In the genomic region with DNA sequence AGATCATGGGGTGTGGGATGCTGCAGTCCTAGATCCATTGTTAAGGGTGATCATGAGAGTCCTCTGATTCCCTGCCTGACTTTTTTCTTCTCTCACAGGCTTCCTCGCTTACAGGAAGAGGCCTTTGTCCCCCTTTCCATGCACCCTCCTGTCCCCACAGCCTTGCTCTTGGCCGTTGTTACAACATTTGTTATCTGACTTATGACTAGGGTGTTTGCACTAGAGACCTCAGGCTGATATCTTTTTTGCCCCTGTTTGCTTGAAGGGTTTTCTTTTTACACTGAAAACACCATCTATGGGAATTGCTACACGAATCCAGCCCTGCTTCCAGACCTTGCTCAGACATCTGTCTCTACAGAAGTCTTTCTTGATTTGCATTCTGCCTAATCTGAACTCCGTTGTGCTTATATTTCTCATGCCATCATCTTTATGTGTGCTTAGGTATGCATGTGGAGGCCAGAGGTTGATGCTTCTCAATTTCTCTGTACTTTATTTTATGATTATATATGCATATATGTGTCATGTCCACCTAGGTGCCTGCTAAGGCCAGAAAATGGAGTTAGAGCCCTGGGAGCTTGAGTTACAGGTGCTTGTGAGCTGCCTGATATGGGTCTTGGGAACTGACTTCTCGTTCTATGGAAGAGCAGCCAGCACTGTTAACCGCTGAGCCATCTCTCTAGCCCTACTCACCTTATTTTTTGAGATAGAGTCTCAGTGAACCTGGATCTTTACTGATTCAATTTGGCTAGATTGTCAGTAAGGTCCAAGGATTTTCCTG, we compare ENCODE assay signal across 19 mouse cellular contexts. TPM values are rescaled to one million over a fixed set of nuclear protein-coding genes. Genes with fewer than 3 reads are reported as not detected.
DNase-seq lines count a peak whose midpoint lies in the region.
"Had no signal": no experiment of that assay in that cellular context is flagged by ENCODE, and none has a peak within 500 bp of the region (broad histone marks: within the 10 kb centered on the region; RNA-seq: fewer than 3 reads in every experiment).

No protein-coding gene starts in this region.

- H3K27me3 ChIP-seq in limb, embryonic 10.5 days (ENCODE audit: low read depth, poor library complexity, severe bottlenecking): no peaks in the 10 kb centered on the region
- H3K27me3 ChIP-seq: embryonic facial prominence, embryonic 15.5 days; limb, embryonic 13.5 days; lung, embryonic 15.5 days had no signal

- WGBS in limb, embryonic 10.5 days: 57% methylated on average over 6 of the region's 6 CpGs

- DNase-seq in heart, adult 11 months: peak; percentile 87
- DNase-seq in heart, postnatal 36 days: no peak
- peak; percentile 6 for DNase-seq in retina, postnatal 1 day
- no peak for DNase-seq in retina, embryonic 14.5 days (ENCODE audit: low spot score)
- peak; percentile 29 for DNase-seq in limb, embryonic 10.5 days (ENCODE audit: low spot score)
- peak; percentile 24 for DNase-seq in yolk sac, embryonic 10.5 days (ENCODE audit: low spot score)
- DNase-seq in cerebellum, postnatal 14 days: no peak
- DNase-seq in cerebellum, adult 11 months: no peak
- DNase-seq: cerebellum, postnatal 10 days; gastrocnemius, adult 2 months; kidney, adult 11 months; kidney, postnatal 4 days had no signal

- H3K9me3 ChIP-seq in limb, embryonic 10.5 days (replicated peaks): peaks cover 80% of the 10 kb centered on the region

- no peaks in the 10 kb centered on the region for H3K36me3 ChIP-seq in limb, embryonic 10.5 days
- H3K36me3 ChIP-seq: embryonic facial prominence, embryonic 15.5 days; limb, embryonic 13.5 days; lung, embryonic 15.5 days had no signal

- intact Hi-C loops in heart, postnatal 36 days (cut with DNase I): no loop called here

- no peak overlapping the region for H3K4me3 ChIP-seq in limb, embryonic 10.5 days
- H3K4me3 ChIP-seq: embryonic facial prominence, embryonic 15.5 days; gastrocnemius, adult 2 months; limb, embryonic 13.5 days; lung, embryonic 15.5 days had no signal

- no peak overlapping the region for H3K27ac ChIP-seq in limb, embryonic 10.5 days
- H3K27ac ChIP-seq: embryonic facial prominence, embryonic 15.5 days; gastrocnemius, adult 2 months; limb, embryonic 13.5 days; lung, embryonic 15.5 days had no signal

- no peaks in the 10 kb centered on the region for H3K4me1 ChIP-seq in limb, embryonic 10.5 days
- H3K4me1 ChIP-seq: embryonic facial prominence, embryonic 15.5 days; limb, embryonic 13.5 days; lung, embryonic 15.5 days had no signal

RNA-seq across cellular contexts. Expression of a gene that starts 27.7 kb away (rescaled TPM):
- not detected for total RNA-seq in heart, postnatal 36 days (2021)
- not detected in 2 replicates for polyA plus RNA-seq in limb, embryonic 10.5 days (2016; fragmentation: Nextera tagmentation; extraction: Ambion mirVana)
- total RNA-seq: gastrocnemius, adult 2 months; heart, adult 8-10 months; heart, postnatal 25 days; megakaryocyte-erythroid progenitor cell, adult 5-6 weeks had no signal
- polyA plus RNA-seq: forebrain, embryonic 14.5 days; limb, embryonic 13.5 days had no signal

RNA-seq across cellular contexts. Expression of a gene that starts 27.8 kb away (rescaled TPM):
- total RNA-seq in heart, postnatal 36 days (2021): 10 to 100 TPM; 12.2 to 13.3 TPM
- polyA plus RNA-seq in limb, embryonic 10.5 days (2016; fragmentation: Nextera tagmentation; extraction: Ambion mirVana): 206 and 245 TPM in 2 replicates

Comparison
In these comparisons a context has a peak if more than half of its experiments do, and no peak if none do; other contexts are left out.
1. DNase-seq: peak in heart, adult 11 months (single experiment), retina, postnatal 1 day (single experiment), limb, embryonic 10.5 days (single experiment) and yolk sac, embryonic 10.5 days (single experiment); none in heart, postnatal 36 days (0 of 2), retina, embryonic 14.5 days (single experiment), cerebellum, postnatal 14 days (0 of 2) and cerebellum, adult 11 months (single experiment).